Mouse (Mus musculus): ENCODE data around the gene Epha6.

Epha6 gene

DNA sequence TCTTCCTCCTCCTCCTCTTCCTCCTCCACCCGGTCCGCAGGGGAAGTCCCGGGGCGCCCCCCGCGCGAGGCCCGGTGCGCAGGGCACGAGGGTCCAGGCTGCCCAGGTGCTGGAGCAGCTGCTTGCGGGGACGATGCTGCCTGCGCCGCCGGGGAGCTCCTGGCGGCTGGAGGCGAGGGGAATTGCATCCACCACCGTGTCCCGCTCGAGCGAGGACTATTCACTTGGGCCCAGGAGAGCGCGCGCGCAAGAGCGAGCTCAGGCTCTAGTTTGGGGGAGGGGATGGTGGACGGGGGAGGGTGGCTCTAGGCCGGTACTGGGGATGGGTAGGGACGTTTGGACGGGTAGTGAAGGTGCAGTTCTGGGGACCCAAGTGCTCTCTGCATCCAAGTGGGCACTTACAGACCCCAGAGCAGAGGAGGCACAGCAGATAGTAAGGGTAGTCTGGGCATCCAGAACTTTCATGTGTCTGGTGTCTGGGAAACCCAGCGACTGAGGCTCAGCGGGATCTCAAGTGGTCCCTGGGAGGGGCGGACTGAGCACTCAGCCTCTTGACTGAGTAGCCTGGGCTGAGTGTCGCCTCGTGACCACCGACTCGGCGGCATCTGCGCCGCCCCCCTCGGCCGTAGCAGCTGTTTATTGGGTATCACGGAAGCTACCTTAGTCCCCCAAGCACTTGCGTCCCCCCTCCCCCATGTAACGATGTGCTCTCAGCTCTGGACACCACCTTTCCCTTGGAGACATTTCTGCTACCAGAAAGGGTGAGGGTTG is at the start of gene Epha6:
Gene Epha6, minus strand, starts transcription at position 471 of the 771 bp plus-strand sequence.
- DNase-seq, result peak; percentile 14 to 22

DNA sequence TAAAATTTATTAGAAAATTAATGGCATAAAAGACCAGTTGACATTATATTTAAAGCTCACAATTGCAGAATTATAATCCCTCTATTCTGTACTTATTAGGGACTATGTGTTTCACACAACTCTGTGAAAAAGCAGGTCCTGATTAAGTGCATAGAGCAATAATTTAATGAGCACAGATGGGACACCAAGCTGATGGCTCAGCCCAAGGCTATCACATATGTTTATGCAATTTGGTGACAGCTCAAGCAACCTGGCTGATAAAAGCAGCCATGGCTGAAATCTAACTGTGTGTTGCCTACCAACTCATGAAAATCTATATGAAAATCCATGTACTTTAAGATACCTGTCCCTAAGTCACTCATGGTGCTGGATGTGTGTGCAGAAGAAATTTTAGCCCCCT is 46.4 kb upstream of the Epha6 start:
- DNase-seq, result no peak

DNA sequence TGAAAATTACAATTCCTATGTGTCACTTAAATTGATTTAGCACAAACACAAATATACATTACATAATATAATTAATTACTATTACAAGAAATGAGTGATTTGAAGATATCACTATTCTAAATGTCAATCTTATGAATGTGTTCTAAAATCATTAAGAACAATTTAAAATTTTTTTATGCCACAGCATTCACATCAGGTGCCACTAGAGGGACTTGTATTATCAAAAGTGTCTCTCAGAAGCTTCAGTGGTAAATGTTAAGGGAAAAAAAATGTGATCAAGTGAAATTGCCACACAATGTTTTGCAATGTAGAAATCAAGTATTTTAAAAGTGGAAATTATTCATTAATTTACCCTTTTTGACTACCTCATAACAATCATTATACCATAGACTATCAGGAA is 22.8 kb upstream of the Epha6 start:
- DNase-seq, result no peak

DNA sequence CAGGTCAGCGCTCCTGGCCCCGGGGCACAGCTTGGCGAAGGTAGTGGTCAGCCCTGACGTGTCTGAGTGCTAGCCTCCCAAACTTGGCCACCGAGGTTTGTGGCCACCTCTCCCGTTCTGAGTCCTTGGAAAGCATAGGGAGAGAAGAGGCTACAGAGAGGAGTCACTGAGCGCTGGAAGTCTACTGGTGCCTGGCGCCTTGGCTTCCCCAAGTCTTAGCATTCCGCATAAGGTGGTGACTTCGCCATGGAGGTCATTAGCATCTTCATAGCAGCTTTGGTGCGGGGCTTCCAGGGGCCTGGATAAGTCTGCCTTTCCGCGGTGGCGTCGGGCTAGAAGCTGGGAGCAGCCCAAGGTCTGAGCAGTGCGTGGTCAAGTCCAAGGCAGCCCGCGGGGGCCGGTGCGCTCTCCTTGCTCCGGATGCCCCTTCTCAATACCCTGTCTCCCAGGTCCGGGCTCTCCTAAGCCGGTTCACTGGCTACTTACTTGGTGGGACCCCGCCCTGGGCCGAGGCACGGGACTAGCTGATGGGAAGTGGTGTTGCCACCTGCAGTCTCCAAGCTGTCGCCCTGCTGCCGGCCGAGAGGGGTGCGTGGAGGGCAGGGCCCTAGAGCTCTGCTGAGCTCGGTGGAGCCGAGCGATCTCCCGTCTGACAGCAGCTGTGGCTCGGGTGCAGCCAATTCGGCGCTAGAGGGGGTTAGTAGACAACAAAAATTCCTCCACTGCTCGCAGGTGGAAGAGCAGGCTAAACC is 677 bp upstream of the Epha6 start:
- peak; percentile 51 to 60 for DNase-seq

DNA sequence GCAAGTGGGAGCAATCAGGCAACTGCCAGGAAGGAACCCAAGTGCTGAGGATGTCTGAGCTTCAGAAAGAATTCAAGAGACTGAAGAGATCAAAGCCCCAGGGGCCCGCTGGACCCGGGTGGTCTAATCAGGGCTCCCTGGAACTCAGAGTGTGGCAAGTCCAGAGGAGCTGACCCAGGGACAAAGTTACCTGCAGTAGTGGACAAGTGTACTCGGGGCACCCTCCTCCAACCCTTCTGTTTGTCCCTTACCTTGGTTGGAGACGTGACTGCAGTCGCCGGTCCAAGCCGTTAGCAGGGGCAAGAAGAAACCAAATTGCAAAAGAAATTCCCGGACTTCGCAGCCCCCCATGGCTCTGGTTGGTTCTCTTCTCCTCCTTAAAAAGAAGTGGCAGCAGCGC is 718 bp downstream of the Epha6 start:
- peak in 1 of 2 experiments; percentile 1 for DNase-seq

DNA sequence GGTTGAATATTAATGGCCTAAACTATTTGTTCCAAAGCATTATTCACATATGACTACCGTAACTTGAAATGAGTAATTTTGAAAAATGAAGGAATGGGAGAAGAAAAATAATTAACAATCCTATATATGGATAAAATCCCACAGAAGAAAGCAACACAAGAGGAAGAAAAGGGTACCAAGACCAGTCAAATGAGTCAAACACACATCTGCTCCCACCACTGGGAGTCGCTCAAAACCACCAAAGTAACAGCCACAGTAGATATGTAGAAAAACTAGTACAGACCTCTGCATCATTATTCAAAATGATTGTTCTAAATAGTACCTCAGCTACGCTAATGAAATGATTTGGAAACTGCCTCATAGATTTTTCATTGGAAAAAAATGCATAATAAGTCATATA is 20.0 kb downstream of the Epha6 start:
- no peak for DNase-seq

DNA sequence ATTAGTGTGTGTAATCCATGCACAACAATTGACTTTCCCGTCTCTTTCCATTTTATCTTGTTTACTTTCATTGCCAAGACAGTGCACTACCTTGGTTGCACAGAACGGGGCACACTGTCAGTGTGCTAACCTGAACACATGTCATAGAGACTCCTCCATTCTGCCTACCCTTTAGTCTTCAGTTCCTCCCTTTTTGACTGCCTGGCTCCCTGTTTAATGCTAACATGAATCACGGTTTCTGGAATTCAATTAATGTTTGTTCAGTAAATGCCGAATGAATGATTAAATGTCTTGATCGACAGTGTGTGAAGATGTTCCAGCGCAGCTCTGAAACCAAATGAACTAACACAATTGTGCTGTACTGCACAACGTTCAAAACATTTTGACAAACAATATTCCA is 20.6 kb downstream of the Epha6 start:
- no peak for DNase-seq

DNA sequence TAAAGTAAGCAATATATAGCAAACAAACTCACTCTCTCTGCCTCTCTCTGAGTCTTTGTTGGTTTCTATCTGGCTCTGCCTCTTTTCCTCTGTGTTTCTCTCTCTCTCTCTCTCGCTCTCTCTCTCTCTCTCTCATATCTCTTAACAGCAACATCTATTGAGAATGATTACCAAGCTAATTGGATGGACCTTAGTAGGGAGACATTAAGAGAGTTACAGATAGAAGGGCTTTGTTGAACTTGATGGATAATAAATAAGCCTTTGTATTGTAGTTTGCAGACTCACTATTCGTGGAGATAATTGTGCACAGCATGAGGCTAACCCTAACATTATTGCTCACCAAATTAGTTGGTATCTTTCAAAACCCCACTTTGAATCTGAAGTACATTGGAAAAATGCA is 34.8 kb downstream of the Epha6 start:
- no peak for DNase-seq

DNA sequence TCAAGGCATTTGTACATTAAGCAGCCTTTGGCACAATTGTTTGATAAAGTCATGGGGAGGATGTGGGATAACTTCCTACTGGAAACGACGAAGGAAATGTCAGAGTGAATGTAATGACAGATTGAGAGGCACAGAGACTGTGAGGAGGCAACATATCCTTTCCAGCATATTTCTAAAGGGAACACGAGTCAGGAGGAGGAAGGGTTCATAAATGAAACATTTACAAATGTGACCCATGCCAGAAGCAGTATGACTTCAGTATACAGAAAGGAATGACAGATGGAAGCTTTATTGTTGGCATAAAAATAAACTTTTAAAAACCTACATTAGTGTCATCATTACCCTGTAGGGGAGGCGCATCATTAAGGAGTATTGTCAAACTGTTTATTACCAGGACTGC is 60.9 kb downstream of the Epha6 start:
- no peak for DNase-seq

DNA sequence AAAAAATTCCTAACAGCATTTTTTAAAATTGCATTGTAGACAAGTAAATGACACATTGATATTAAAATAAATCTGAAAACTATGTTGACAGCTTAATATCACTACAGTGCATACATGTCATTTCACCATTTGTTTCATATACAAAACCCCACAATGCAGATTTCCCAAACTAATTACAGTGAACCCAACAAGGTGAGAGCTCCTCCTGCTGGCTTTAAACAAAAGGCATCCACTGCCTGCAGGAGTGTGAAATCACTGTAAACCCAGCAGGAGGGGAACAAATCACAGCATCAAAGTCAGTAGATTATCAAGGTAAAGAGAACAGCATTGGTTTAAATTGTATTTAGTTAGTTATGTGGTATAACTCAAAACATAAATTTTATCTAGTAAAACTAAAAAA is 67.1 kb downstream of the Epha6 start:
- peak; percentile 29 to 31 for DNase-seq

DNA sequence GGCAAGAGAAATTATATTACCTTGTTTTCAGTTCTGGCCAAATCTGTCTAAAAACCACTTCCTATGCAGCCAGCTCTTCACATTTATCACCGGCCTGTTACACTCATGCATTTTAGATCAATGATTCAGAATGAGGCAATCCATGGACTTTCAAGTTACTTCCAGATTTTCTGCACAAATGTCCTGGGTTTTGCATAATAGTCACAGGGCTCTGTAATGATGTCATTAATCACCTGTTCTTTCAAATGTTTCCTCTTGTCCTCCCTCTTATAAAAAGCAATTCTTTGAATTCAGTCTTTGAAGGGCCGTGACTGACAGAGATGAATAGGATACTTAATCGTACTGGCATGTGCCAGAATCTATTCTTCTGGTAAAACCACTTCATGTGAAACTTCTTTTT is 95.6 kb downstream of the Epha6 start:
- no peak for DNase-seq

DNA sequence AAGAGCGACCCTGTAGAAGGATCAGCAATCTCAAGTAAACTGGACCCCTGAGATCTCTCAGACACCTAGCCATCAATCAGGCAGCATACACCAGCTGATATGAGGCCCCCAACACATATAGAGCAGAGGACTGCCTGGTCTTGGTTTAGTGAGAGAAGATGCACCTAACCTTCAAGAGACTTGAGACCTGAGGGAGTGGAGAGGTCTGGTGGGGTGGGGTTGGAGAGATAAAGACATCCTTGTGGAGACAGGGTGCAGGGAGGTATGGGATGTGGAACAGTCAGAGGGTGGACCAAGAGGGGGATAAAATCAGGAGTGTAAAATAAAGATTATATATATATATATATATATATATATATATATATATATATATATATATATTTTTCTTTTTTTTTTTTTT is 105.8 kb downstream of the Epha6 start:
- no peak for DNase-seq

DNA sequence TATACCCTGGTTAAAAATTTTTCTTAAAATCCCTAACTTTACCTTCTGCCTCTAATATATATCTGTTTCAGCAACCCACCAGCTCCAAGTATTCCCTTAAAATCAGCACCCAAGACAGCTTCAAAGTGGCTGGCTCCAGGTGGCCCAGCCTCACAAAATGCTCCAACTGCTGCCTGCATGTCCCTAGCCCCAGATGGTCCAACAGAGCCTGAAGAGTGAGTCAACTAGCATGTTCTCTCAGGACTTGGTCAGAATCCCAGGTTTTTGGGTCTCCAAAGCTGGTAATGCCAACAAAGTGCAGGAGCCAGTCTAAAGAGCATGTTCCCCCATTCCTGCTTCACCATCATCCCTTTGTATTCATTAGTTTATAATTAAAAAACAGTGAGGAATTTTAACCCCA is 129.6 kb downstream of the Epha6 start:
- DNase-seq, result no peak

DNA sequence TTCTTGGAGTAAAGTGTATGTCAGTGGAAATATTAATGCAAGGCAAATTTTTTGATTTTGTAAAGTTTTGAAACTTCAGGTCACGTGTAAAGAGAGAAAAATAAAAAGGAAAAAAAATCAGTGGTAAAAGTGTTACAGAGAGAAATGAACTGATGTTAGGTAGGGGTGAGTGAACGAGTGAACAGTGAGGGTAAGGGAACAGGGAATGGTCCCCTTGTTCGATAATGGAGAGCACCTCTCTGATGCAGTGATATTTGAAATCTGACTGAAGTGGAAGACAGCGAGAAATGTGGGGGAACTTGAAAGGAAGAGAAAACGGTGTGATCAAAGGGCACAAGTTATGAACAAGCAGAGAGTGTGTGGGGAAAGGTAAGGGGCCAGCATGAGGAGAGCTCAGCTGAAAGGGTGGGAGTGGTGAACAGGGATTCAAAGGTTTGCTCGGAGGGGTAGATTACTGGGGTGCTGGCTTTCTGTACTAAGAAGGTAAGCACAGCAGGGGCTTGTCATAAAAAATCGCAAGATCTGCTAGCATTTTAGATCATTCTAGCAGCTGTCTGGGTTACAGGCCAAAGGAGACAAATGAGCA is 137.0 kb downstream of the Epha6 start:
- no peak for DNase-seq

DNA sequence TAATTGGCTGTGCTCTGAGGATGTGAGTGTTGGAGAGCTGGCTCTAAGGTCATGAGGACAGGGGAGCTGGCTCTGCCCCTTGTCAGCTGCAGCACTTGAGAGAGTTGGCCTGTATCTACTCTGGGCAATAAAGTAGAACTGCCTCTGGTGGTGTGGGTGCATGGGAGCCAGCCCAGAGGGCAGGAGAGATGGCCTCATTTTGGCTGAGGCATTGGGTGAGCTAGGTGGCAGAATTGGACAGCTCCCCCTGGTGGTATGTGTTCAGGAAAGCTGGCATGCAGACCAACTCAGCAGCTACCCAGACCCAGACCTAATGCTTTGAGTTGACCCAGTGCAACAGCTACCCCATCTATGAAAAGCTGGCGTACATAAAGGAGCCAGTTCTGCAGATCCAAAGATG is 170.0 kb downstream of the Epha6 start:
- peak; percentile 7 to 17 for DNase-seq

DNA sequence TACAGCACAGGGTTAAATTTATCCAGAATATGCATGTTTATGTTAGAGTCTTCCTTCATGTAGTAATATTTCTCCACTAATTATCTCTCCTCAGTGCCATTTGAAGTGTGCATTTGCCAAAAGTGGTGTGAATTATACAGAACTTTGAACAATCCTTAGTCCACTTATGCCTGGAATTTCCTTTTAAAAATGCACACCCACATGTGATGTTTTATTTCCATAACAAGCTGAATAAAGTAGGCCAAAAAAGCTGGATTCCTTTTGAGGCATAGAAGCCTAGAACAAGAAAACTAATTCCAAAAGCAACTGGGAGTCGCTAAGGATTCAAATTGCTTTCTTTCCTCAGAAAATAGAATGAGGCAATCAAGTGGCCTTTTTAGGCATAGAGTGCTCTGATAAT is 171.1 kb downstream of the Epha6 start:
- DNase-seq, result no peak

DNA sequence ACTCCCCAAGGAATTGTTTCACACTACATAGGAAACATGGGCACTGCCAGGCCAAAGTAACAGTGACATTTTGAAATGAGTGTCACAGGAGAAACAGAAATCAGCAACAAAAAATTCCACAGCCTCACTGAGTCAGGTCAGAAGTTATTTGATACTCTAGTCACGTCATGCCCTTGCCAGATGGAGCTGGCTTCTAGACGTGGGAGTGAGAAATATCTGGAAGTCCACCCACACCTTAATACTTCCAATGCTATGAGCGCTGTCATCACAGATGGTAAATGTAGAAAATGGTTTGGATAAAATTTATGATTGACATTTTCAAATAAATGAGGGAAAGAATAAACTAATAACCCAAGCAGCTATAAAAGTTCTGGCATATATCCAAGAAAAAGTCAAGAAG is 210.0 kb downstream of the Epha6 start:
- DNase-seq, result no peak

DNA sequence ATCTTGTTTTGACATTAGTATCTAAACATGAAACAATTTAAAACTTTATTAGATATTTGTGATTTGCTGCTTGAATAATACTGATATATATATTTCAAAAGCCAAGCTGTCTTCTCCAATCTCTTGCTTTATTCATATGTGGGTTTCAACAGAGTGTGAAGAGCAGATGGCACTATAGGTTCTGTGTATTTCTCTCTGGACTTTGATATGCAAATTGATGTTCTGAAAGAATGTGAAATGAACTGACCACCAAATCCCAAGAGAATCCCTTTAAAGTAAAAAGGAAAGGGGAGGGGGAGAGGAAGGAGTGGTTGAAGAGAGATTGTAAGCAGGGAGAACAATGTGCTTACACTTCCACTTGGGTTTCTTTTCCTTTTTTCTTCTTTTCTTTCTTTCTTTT is 212.4 kb downstream of the Epha6 start:
- no peak for DNase-seq

DNA sequence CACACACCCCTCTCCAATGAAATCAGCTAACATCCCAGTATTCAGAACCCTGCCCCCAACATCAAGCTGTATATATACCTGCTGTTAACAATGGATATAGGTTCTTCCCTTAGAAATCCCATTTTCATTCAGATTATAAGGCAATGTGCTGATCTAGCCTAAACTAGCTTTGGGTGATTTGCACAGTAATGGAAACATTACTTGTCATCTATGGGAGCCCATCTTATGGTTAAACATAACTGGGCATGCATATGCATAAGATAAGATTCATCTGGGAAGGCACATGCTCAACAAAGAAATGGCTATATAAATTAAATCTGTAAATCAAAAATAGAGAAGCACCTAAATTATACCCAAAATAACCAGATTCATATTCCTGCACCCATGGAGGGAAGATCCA is 230.2 kb downstream of the Epha6 start:
- DNase-seq, result no peak

DNA sequence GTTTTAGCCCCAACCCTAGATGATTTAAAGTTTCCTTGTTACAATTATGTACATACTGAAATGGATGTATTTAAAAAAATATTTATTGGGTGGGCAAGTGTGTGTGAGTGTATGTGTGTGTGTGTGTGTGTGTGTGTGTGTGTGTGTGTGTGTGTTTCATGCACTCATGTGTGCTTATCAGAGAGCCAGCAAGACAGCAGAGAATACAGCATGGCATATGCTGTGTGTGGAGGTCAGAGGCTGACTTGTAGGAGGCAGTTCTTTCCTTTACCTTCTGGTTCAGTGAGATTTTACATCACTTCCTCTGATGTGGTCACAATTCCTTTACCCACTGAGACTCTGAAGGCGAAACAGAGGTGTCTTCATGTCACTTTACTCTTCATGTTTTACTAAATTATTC is 321.4 kb downstream of the Epha6 start:
- no peak for DNase-seq

DNA sequence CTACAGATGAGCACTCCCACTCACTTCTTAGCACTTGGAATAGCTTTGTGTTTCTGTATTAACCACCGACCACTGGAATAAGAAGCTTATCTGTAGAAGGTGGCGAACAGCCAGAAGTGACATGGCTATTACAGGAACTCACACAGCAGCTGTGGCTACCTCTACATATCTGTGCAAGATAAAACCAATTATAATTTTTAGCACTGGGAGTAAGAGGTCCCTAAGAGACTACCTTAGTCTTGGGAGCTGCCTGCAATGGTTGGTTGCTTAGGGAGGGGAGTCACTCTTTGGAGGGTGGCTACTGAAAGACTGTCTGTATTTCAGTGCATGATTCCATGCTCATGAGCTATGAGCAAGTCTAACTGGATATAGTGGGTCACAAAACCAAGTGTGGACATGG is 331.2 kb downstream of the Epha6 start:
- no peak for DNase-seq

DNA sequence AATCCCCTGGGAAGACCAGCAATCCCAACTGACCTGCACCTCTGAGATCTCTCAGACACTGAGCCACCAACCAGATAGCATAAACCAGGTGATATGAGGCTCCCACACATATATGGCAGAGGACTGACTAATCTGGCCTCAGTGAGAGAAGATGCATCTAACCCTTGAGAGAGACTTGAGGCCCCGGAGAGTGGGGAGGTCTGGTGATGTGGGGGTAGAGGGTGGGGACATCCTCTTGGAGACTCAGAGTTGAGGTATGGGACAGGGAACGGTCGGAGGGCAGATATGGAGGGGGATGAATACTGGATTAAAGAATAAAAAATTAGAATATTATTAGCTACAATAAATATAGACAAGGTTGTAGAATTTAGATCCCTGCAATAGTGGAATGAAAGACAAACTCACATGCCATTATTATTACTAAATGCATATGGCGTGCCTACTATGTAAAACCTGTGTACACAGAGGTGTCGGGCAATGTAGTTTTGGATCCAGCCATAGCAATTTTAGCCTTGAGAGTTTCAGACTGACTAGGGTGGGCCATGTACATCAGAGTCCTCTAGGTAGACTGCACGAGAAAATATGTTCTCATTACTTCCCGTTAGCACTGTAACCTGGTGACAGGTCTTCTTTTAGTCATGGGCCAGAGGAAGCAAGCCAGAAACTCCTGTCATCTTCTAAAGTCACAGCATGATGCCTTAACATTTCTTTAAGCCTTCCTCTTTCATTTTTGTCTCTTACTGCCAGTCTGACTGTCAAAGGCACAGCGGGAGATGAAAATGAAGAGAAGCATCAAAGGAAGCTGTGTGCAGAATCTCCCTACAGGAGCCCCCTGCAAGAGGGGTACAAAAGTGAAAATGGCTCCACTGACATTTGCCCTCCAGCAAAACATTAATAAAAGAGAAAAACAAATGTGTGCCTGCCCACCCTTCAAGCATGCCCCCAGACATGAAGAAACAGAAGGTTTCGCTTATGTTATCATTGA is 338.7 kb downstream of the Epha6 start:
- no peak for DNase-seq
